Mouse (Mus musculus): ENCODE measurements at regions not wholly inside any gene's neighbourhood (a gene's known extent, or its start where the extent isn't known, plus 50 kb on each side); places are given as distances from the start of the nearest gene placed in this dataset.

- TF ChIP-seq POLR2A (IDR thresholded peaks at IDR 0.05; ENCODE audit: extremely low read depth, insufficient read depth, low read length) (no peak), CTCF (IDR thresholded peaks at IDR 0.05; ENCODE audit: low read depth, low read length) (no peak)
Observed at GRCm38 (mm10) chr3:9173643-9174516, 436.0 kb downstream of the Zfp704 start.

Data from liver, adult 2 months (tissue).